Mouse (Mus musculus): ENCODE measurements around the gene Gm20518. TPM values are rescaled to one million over a fixed set of nuclear protein-coding genes. Genes with fewer than 3 reads are reported as not detected.

The Gm20518 gene
- polyA plus RNA-seq (2021; fragmentation: Nextera tagmentation) = 0.11 and 0.40 TPM in 2 replicates
- long read RNA-seq, experiment 1 = 0 reads
- long read RNA-seq, experiment 2, partial matches to known transcripts = 10 of 60 reads
- long read RNA-seq, experiment 2, other reads (novel, unspliced or antisense) = 50 of 60 reads

GRCm38 (mm10) chr16:17891567-17891959, at the start of gene Gm20518:
TSS of gene Gm20518 (minus strand) at chr16:17891671.

GRCm38 (mm10) chr16:17928087-17928580, 36.7 kb upstream of the Gm20518 start, which contains the start of gene Slc25a1:
TSS of gene Slc25a1 (minus strand) at chr16:17928219.

GRCm38 (mm10) chr16:17914307-17915249, 23.1 kb upstream of the Gm20518 start, which contains the start of gene Gsc2:
TSS of gene Gsc2 (minus strand) at chr16:17915059.

GRCm38 (mm10) chr16:17911052-17911595, 19.7 kb upstream of the Gm20518 start, which contains the start of gene Ess2:
TSS of gene Ess2 (minus strand) at chr16:17911348.

GRCm38 (mm10) chr16:17898462-17898861, 7.0 kb upstream of the Gm20518 start, which contains the start of the genes Dgcr2 and Tssk2:
TSS of gene Dgcr2 (minus strand) at chr16:17898562.
TSS of gene Tssk2 (plus strand) at chr16:17898637.

GRCm38 (mm10) chr16:17893923-17894322, 2.5 kb upstream of the Gm20518 start, which contains the start of gene Tssk1:
TSS of gene Tssk1 (plus strand) at chr16:17894223.

GRCm38 (mm10) chr16:17838051-17838450, 53.4 kb downstream of the Gm20518 start, which contains the start of gene Car15:
TSS of gene Car15 (minus strand) at chr16:17838364.

GRCm38 (mm10) chr16:17832821-17833220, 58.6 kb downstream of the Gm20518 start, which contains the start of gene B830017H08Rik:
TSS of gene B830017H08Rik (plus strand) at chr16:17833121.

GRCm38 (mm10) chr16:17796971-17797811, 94.3 kb downstream of the Gm20518 start, which contains the start of gene Scarf2:
TSS of gene Scarf2 (plus strand) at chr16:17797282.

Other genes with a start within 250 kb of the Gm20518 start
- gene Ccdc74a, start 245.2 kb downstream of the Gm20518 start, polyA plus RNA-seq (2021; fragmentation: Nextera tagmentation) = 13.7 and 15.2 TPM in 2 replicates
- 46.8 and 48.5 TPM in 2 replicates for gene Med15, start 158.8 kb downstream of the Gm20518 start, polyA plus RNA-seq (2021; fragmentation: Nextera tagmentation)
- gene Klhl22, start 132.1 kb downstream of the Gm20518 start, polyA plus RNA-seq (2021; fragmentation: Nextera tagmentation) = 77.4 and 82.5 TPM in 2 replicates
- 0.55 and 1.2 TPM in 2 replicates for gene Scarf2, start 94.4 kb downstream of the Gm20518 start, polyA plus RNA-seq (2021; fragmentation: Nextera tagmentation)
- gene B830017H08Rik, start 58.5 kb downstream of the Gm20518 start, polyA plus RNA-seq (2021; fragmentation: Nextera tagmentation) = 0.93 and 1.1 TPM in 2 replicates
- 1.9 and 3.3 TPM in 2 replicates for gene Car15, start 53.3 kb downstream of the Gm20518 start, polyA plus RNA-seq (2021; fragmentation: Nextera tagmentation)
- not detected in 2 replicates for gene Tssk1, start 2.6 kb upstream of the Gm20518 start, polyA plus RNA-seq (2021; fragmentation: Nextera tagmentation)
- gene Dgcr2, start 6.9 kb upstream of the Gm20518 start, polyA plus RNA-seq (2021; fragmentation: Nextera tagmentation) = 85.0 and 101 TPM in 2 replicates
- gene Tssk2, start 7.0 kb upstream of the Gm20518 start, polyA plus RNA-seq (2021; fragmentation: Nextera tagmentation) = not detected in 2 replicates
- 16.4 and 18.7 TPM in 2 replicates for gene Ess2, start 19.7 kb upstream of the Gm20518 start, polyA plus RNA-seq (2021; fragmentation: Nextera tagmentation)
- not detected in 2 replicates for gene Gsc2, start 23.4 kb upstream of the Gm20518 start, polyA plus RNA-seq (2021; fragmentation: Nextera tagmentation)
- gene Slc25a1, start 36.5 kb upstream of the Gm20518 start, polyA plus RNA-seq (2021; fragmentation: Nextera tagmentation) = 64.2 and 74.4 TPM in 2 replicates
- not detected in 2 replicates for gene Vpreb2, start 88.8 kb upstream of the Gm20518 start, polyA plus RNA-seq (2021; fragmentation: Nextera tagmentation)
- 158 and 178 TPM in 2 replicates for gene Dgcr6, start 161.2 kb upstream of the Gm20518 start, polyA plus RNA-seq (2021; fragmentation: Nextera tagmentation)
- gene Prodh, start 198.5 kb upstream of the Gm20518 start, polyA plus RNA-seq (2021; fragmentation: Nextera tagmentation) = 47.9 and 57.4 TPM in 2 replicates
- 10.2 and 12.5 TPM in 2 replicates for gene Rtn4r, start 236.0 kb upstream of the Gm20518 start, polyA plus RNA-seq (2021; fragmentation: Nextera tagmentation)